Comparison of ENCODE assay signal across 23 mouse cellular contexts in the genomic region with DNA sequence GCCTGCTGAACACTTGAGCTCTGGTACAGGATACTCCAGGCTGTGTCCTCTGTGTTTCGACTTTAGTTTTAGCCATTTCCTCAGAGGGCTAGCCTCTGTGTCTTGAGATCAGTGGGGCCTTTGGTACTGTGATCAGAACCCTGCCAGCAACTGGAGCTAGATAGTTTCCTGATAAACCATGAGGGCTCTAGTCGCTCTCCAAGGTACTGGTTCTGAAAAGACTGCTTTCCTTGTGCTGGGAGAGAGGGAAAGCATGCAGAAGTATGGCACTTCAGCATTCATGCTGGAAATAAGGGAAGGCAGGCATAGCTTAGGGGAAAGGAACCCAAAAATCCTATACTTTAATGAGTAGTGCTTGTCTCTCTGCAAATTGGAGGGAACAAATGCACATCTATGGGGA.
A peak's percentile ranks its signal among the peaks of the same experiment; 100 is the strongest.
DNase-seq lines count a peak whose midpoint lies in the region; ATAC-seq lines count a peak whose summit lies in the region.
"Had no signal": no experiment of that assay in that cellular context is flagged by ENCODE, and none has a peak within 500 bp of the region (broad histone marks: within the 10 kb centered on the region; RNA-seq: fewer than 3 reads in every experiment).

No protein-coding gene starts in this region.

- WGBS in kidney, embryonic 14.5 days = 74% methylated on average over 2 of the region's 2 CpGs

- H3K27me3 ChIP-seq in kidney, embryonic 14.5 days (ENCODE audit: control insufficient read depth, insufficient read depth, low read length) = no peaks in the 10 kb centered on the region
- H3K27me3 ChIP-seq: limb, embryonic 15.5 days; liver, embryonic 15.5 days; megakaryocyte, embryonic 14.5 days had no signal

- H3K4me2 ChIP-seq in kidney, embryonic 14.5 days (replicated peaks; ENCODE audit: low read depth, low read length) = no peak overlapping the region
- H3K4me2 ChIP-seq: limb, embryonic 15.5 days; liver, embryonic 15.5 days had no signal

- no peaks in the 10 kb centered on the region for H3K9me3 ChIP-seq in kidney, embryonic 14.5 days (ENCODE audit: control insufficient read depth, low read length)
- H3K9me3 ChIP-seq: limb, embryonic 15.5 days; liver, embryonic 15.5 days had no signal

- no peaks in the 10 kb centered on the region for H3K4me1 ChIP-seq in kidney, embryonic 14.5 days (ENCODE audit: control insufficient read depth, insufficient read depth, low read length)
- H3K4me1 ChIP-seq: limb, embryonic 15.5 days; liver, embryonic 15.5 days; megakaryocyte, embryonic 14.5 days had no signal

- no peak overlapping the region for H3K4me3 ChIP-seq in kidney, embryonic 14.5 days (ENCODE audit: low read length)
- H3K4me3 ChIP-seq: erythroblast, embryonic 14.5 days; heart, adult 2 months; limb, embryonic 15.5 days; liver, embryonic 15.5 days; megakaryocyte, embryonic 14.5 days had no signal

- no peak for ATAC-seq in kidney, embryonic 14.5 days (ENCODE audit: low FRiP score, low TSS enrichment)
- ATAC-seq: forebrain, embryonic 14.5 days; hindbrain, embryonic 16.5 days had no signal

- no peaks in the 10 kb centered on the region for H3K36me3 ChIP-seq in kidney, embryonic 14.5 days (ENCODE audit: control insufficient read depth, insufficient read depth, low read length)
- H3K36me3 ChIP-seq: limb, embryonic 15.5 days; liver, embryonic 15.5 days had no signal

- no peak overlapping the region for H3K27ac ChIP-seq in kidney, embryonic 14.5 days (ENCODE audit: low read depth, low read length)
- H3K27ac ChIP-seq: heart, adult 2 months; limb, embryonic 15.5 days; liver, embryonic 15.5 days; stomach, postnatal 0 days had no signal

- H3K9ac ChIP-seq in kidney, embryonic 14.5 days (ENCODE audit: low read depth, low read length) = no peak overlapping the region
- H3K9ac ChIP-seq: limb, embryonic 15.5 days; liver, embryonic 15.5 days had no signal

- DNase-seq in adrenal gland, postnatal 10 days = peak; percentile 24
- DNase-seq in adrenal gland, adult 8-10 months = no peak
- DNase-seq in kidney, postnatal 4 days = peak; percentile 4 to 13
- DNase-seq in ZHBTc4 (ENCODE audit: low read depth, low spot score) = peak; percentile 53
- DNase-seq in forelimb bud, embryonic 11.5 days (ENCODE audit: low read depth, low spot score) = peak; percentile 46
- no peak for DNase-seq in left cerebral cortex, postnatal 4 days
- DNase-seq in adipocyte (ENCODE audit: low spot score) = no peak
- DNase-seq: cerebellum, adult 9-10 months; gastrocnemius, postnatal 25 days; heart, adult 2 months; heart, postnatal 36 days; kidney, adult 11 months; kidney, postnatal 36 days; layer of hippocampus, adult 9-11 months; lung, postnatal 10 days had no signal

- intact Hi-C loops in left cerebral cortex, postnatal 4 days (cut with DNase I) = no loop called here

Comparison
In these comparisons a context has a peak if more than half of its experiments do, and no peak if none do; other contexts are left out.
1. DNase-seq: peak in adrenal gland, postnatal 10 days (single experiment), kidney, postnatal 4 days (2 of 2), ZHBTc4 (single experiment) and forelimb bud, embryonic 11.5 days (single experiment); none in adrenal gland, adult 8-10 months (single experiment), left cerebral cortex, postnatal 4 days (single experiment) and adipocyte (single experiment).